Mouse (Mus musculus) liver, postnatal 0 days (tissue): ENCODE data around the gene Pkd1l2. TPM values are rescaled to one million over a fixed set of nuclear protein-coding genes. Genes with fewer than 3 reads are reported as not detected.
A peak's percentile ranks its signal among the peaks of the same experiment; 100 is the strongest.

Source experiments
- ATAC-seq: fragments of 200-750 bp; cut with Nextera tagmentation; 2 replicates; pipeline ENCODE4 v1.8.0; 2017; ENCODE audit warnings: mild to moderate bottlenecking, moderate library complexity
- DNase-seq: peaks from one replicate; pipeline ENCODE4 v3.0.0-alpha.2; 2016
- H3K27ac ChIP-seq: fragments of 300-500 bp; sonication (generic); 2 replicates; pipeline ENCODE4 v1.5.1; 2014; ENCODE audit warnings: antibody characterized with exemption, moderate library complexity, mild to moderate bottlenecking, low read depth
- H3K27me3 ChIP-seq: fragments of 300-500 bp; sonication (generic); 2 replicates; pipeline ENCODE4 v1.6.1; 2014; ENCODE audit warnings: low read length, control low read depth, mixed read lengths; ENCODE audit not compliant: insufficient read depth
- H3K36me3 ChIP-seq: fragments of 300-500 bp; sonication (generic); replicated peaks from 2 replicates; pipeline ENCODE4 v1.6.1; 2014; ENCODE audit warnings: mild to moderate bottlenecking, control low read depth, low read length, moderate library complexity, mixed read lengths; ENCODE audit not compliant: insufficient read depth
- H3K4me1 ChIP-seq: fragments of 300-500 bp; sonication (generic); 2 replicates; pipeline ENCODE4 v1.6.1; 2014; ENCODE audit warnings: antibody characterized with exemption, mild to moderate bottlenecking, control low read depth; ENCODE audit not compliant: insufficient read depth
- H3K4me2 ChIP-seq: fragments of 300-500 bp; sonication (generic); 2 replicates; pipeline ENCODE4 v1.6.1; 2014; ENCODE audit warnings: low read depth, mild to moderate bottlenecking, low read length, moderate library complexity, mixed read lengths
- H3K4me3 ChIP-seq: fragments of 300-500 bp; sonication (generic); 2 replicates; pipeline ENCODE4 v1.5.1; 2014; ENCODE audit warnings: low read depth, low read length
- H3K9ac ChIP-seq: fragments of 300-500 bp; sonication (generic); replicated peaks from 2 replicates; pipeline ENCODE4 v1.6.1; 2014; ENCODE audit warnings: mild to moderate bottlenecking, moderate library complexity
- H3K9me3 ChIP-seq: fragments of 300-500 bp; sonication (generic); 2 replicates; pipeline ENCODE4 v1.6.1; 2016; ENCODE audit warnings: mild to moderate bottlenecking, control low read depth, low read length, mixed read lengths
- CTCF ChIP-seq: sonication (generic); IDR thresholded peaks from 2 replicates; pipeline ENCODE4 v1.5.1; 2016; ENCODE audit warnings: antibody characterized with exemption, low read depth
- EP300 ChIP-seq: IDR thresholded peaks from 2 replicates; pipeline ENCODE4 v1.6.1; 2016; ENCODE audit warnings: antibody characterized with exemption, low read depth, mild to moderate bottlenecking
- WGBS: fragments of 180-500 bp; shearing (Covaris S2); extraction: QIAGEN DNeasy Blood & Tissue Kit; methylation state at CpG from one replicate; pipeline ENCODE4 v1.1.7; 2014; ENCODE audit not compliant: insufficient replicate concordance; 5-methylcytosine and 5-hydroxymethylcytosine counted together
- polyA plus RNA-seq: library from polyadenylated mRNA; unstranded; fragments of >200 nt; fragmentation: Nextera tagmentation; extraction: Ambion mirVana; gene quantifications from 2 replicates; pipeline ENCODE4 v1.2.1, GENCODE M21; 2015

Pkd1l2 gene
- polyA plus RNA-seq = 0.06 TPM in 1 of 2 replicates, not detected in the other

DNA sequence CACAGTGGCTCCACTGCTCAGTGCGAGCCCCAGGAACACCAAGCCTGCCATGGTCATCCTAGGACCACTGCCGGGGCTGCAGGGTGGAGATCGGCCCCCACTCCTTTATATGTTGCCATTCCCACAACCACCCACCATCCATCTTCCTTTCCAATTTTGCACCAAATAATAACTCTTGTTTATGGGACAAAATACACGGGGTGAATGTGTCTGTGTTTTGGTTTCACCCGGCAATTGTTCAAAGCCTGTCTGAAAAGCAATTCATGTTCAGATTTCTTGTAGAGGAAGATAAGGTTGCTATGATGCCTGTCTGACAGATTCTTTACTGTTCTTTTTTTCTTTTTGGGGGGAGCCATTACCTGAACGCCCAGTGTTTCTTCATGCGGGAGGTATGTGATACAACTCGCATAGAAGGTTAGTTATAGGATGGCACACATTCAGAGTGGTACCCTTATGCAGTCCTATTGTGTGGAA lies at the start of gene Pkd1l2:
Pkd1l2 (minus strand) TSS at position 51 of the 474 bp plus-strand sequence.
- Histone ChIP-seq H3K4me3 (no peak within 1 kb of the TSS), H3K9me3 (no peaks in the 10 kb centered on the region), H3K9ac (no peak within 1 kb of the TSS), H3K27ac (no peak within 1 kb of the TSS), H3K4me2 (no peak within 1 kb of the TSS), H3K4me1 (peaks cover 26% of the 10 kb centered on the region), H3K27me3 (no peaks in the 10 kb centered on the region), H3K36me3 (no peaks in the 10 kb centered on the region)
- no peak for DNase-seq
- 60% methylated on average over 8 of the region's 8 CpGs for WGBS
- no peak for TF ChIP-seq EP300
- no peak for TF ChIP-seq CTCF
- no peak for ATAC-seq

DNA sequence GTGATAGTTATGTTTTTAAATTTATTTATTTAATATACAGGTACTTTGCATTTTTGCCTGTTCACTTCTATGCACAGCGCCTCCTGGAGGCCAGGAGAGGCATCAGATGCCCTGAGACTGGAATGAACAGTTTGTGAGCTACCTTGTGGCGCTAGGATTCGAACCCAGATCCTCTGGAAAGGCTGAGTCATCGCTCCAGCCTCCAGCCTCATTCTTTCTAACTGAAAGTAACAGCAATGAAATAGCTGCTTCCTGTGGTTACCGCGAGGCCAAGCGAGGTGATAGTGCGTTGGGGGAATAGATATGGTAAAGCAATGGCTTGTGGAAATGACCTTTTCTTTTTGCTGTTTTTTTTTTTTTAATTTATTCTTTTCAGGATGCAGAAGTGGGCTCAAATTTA lies 44.8 kb upstream of the Pkd1l2 start:
- no peaks in the 10 kb centered on the region for H3K27me3 ChIP-seq
- no peak overlapping the region for H3K4me3 ChIP-seq
- no peak overlapping the region for H3K27ac ChIP-seq
- H3K4me1 ChIP-seq = no peaks in the 10 kb centered on the region
- H3K36me3 ChIP-seq = no peaks in the 10 kb centered on the region; the same call in 1 of the 2 replicates
- H3K9me3 ChIP-seq = no peaks in the 10 kb centered on the region
- 51% methylated on average over 8 of the region's 8 CpGs for WGBS
- H3K9ac ChIP-seq = no peak overlapping the region
- TF ChIP-seq EP300 (no peak), CTCF (peak; percentile 48)
- ATAC-seq (no peak), DNase-seq (no peak)
- H3K4me2 ChIP-seq = no peak overlapping the region

DNA sequence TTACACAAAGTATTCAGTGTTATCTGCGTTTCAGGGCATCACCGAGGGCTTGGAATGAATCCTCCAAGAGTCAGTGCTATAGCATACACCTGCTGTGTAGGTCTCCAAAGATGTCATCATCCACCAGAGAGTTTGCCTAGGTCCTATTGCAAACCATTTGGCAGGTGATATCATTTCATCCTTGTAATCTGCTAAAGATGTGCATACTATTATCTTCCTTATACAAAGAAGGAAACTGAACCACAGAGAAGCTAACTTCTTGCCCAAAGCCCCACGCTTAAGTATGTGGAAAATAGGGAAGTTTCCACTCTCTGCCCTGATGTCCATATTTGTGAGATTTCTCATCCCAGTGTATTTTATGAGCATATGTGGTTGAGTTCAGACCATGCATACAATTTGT lies 44.2 kb upstream of the Pkd1l2 start:
- TF ChIP-seq EP300 (no peak), CTCF (no peak)
- DNase-seq = no peak
- H3K4me1 ChIP-seq = no peaks in the 10 kb centered on the region

DNA sequence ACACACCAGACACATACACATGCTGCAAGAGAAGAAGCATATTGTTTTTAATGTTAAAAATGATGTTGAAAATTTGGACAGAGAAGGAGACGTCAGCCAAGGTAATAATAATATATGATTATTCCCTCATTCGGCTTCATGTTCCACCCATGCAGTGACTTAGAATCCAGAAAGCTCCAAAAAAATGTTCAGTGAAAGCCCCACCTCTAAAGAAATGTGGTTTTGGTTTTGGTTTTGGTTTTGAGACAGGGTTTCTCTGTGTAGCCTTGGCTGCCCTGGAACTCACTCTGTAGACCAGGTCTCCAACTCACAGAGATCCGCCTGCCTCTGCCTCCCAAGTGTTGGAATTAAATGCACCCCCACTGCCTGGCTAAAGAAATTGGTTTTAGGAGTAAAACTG lies 43.6 kb upstream of the Pkd1l2 start:
- H3K9ac ChIP-seq = no peak overlapping the region
- H3K27ac ChIP-seq = no peak overlapping the region
- H3K4me3 ChIP-seq = no peak overlapping the region
- no peak for TF ChIP-seq EP300
- no peak for TF ChIP-seq CTCF
- ATAC-seq = no peak
- no peaks in the 10 kb centered on the region for H3K9me3 ChIP-seq
- 75% methylated on average over 3 of the region's 3 CpGs for WGBS
- H3K4me2 ChIP-seq = no peak overlapping the region
- no peaks in the 10 kb centered on the region for H3K4me1 ChIP-seq
- H3K36me3 ChIP-seq = no peaks in the 10 kb centered on the region; the same call in 1 of the 2 replicates
- no peaks in the 10 kb centered on the region for H3K27me3 ChIP-seq
- DNase-seq = no peak

More for the DNA sequence above, 44.2 kb upstream of the Pkd1l2 start:
- Histone ChIP-seq H3K9ac (no peak overlapping the region), H3K4me2 (no peak overlapping the region), H3K27me3 (no peaks in the 10 kb centered on the region), H3K36me3 (no peaks in the 10 kb centered on the region; the same call in 1 of the 2 replicates), H3K9me3 (no peaks in the 10 kb centered on the region), H3K27ac (no peak overlapping the region), H3K4me3 (no peak overlapping the region)
- WGBS = 63% methylated on average over 3 of the region's 3 CpGs
- ATAC-seq = no peak

DNA sequence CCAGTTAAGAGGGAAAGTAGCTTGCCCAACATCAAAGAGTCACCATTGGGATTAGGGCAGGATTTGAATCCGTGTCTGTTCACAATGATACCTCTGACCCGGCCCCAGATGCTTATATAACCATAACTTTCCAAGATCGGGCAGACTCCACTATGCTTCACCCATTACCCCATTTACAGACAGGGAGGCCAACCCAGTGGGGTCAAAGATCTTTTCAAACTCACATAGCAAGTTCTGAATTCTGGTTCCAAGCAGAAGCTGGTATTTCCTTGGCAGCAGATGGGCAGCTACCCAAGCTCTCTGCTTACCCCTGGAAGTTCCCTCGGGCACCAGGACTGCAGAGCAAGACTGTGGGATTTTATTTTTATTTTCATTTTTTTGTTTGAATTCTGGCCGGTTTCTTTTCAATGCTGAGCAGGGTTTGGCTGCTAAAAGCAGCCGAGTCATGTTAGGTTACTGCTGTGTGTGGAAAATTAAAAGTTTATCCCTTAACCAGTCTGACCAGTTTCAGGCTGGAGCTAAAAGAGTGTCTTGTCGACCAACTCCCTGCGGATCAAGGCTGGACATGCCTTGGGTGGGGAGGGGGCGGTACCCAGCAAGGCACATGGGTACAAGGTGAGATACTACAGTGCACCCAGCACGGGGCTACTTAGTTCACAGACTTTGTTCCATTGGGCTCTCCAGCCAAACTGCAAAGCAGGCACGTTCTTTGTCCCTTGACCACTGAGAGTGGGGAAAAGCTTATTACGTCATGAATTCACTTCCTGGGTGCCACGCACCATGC lies 41.8 kb upstream of the Pkd1l2 start:
- no peaks in the 10 kb centered on the region for H3K27me3 ChIP-seq
- no peak for DNase-seq
- WGBS = 65% methylated on average over 13 of the region's 13 CpGs
- no peak overlapping the region for H3K27ac ChIP-seq
- H3K36me3 ChIP-seq = no peaks in the 10 kb centered on the region; the same call in 1 of the 2 replicates
- H3K4me2 ChIP-seq = no peak overlapping the region
- H3K4me1 ChIP-seq = no peaks in the 10 kb centered on the region
- H3K9ac ChIP-seq = no peak overlapping the region
- no peak for ATAC-seq
- no peak overlapping the region for H3K4me3 ChIP-seq
- no peak for TF ChIP-seq CTCF
- TF ChIP-seq EP300 = no peak
- H3K9me3 ChIP-seq = no peaks in the 10 kb centered on the region

DNA sequence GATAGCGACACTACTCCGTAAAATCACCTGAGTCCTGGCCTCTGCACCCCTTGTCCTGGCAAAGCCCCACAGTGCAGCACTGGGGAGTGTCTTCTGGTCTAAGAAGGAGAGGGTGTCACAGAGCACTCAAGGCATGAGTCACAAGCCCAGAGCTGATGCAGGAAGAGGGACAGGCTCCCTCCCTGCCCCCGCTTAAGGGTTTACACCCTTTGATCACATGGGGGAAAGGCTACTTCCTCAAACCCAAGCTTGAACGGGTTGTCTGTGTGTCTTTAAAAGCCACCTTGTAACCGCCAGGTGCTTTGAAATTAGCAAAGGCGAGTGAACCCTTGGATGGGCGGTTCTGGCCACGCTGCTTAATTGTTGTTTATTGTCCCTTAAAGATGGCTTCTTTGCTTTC lies 39.0 kb upstream of the Pkd1l2 start:
- WGBS = 46% methylated on average over 8 of the region's 8 CpGs
- Histone ChIP-seq H3K4me3 (no peak overlapping the region), H3K4me2 (no peak overlapping the region), H3K27ac (no peak overlapping the region), H3K9ac (no peak overlapping the region), H3K36me3 (no peaks in the 10 kb centered on the region; the same call in 1 of the 2 replicates), H3K4me1 (no peaks in the 10 kb centered on the region), H3K9me3 (no peaks in the 10 kb centered on the region), H3K27me3 (no peaks in the 10 kb centered on the region)
- peak; percentile 22 for DNase-seq
- no peak for ATAC-seq
- TF ChIP-seq CTCF (no peak), EP300 (no peak)
